Mouse (Mus musculus) retina, adult 2 months (tissue): ENCODE measurements around the gene Lgmn.

Experiments used
- DNase-seq: peaks from one replicate; pipeline ENCODE4 v3.0.0-alpha.2; 2012; ENCODE audit warnings: low read depth, low spot score

Lgmn gene

DNA sequence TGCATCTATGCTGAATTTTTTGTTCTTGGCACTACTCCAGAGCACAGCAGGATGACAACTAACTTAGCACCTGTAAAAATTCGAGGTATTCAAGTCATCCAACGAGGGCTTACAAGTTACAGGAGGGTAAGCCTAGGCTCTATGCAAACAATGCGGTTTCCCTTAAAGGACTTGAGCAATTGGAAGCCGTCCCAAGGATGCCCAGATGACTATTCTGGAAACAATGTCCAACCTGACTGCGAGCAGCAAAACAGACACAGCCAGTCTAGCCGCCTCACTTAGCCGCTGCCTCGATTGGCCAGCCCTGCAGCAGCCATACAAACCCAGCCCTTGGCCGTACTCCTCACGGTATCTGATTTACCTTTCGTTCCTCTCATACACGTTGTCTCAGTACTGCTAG is 7.4 kb downstream of the Lgmn start:
- DNase-seq, result no peak

DNA sequence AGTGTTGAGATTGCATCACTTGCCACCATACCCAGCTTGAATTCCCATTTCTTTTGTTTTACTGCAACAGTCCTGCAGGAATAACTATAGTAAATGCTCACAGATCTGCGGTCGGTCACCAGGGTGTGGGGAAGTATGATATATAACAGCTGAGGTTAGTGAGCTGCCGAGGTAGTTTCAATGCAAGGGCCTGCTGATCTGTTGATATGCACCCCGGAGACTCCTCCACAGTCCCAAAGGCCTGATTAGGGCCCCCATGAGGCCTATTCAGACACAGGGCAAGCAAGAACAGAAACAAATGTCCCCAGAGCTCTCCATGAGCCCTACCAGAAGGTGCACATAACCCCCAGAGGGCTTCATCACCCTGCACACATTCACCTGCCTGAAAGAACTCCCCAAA is 9.4 kb downstream of the Lgmn start:
- DNase-seq, result no peak

DNA sequence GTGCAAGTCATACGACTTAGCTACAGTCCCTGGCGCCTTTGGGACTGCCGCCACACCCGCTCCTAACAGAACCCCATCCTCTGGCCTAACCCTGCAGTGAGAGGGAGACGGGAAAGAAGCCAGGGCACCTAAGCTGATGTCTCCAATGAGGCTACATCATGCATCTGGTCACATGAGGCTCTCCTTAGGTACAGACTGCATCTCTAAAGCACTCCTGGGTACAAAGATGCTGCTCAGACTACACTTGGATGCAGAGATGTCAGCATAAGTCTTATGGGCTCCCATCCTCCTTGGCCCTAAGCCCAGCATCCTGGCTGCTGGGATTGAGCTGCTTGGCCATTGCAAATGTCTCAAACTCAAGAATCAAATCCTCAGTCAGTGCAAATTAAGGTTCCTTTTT is 10.0 kb downstream of the Lgmn start:
- DNase-seq, result no peak

DNA sequence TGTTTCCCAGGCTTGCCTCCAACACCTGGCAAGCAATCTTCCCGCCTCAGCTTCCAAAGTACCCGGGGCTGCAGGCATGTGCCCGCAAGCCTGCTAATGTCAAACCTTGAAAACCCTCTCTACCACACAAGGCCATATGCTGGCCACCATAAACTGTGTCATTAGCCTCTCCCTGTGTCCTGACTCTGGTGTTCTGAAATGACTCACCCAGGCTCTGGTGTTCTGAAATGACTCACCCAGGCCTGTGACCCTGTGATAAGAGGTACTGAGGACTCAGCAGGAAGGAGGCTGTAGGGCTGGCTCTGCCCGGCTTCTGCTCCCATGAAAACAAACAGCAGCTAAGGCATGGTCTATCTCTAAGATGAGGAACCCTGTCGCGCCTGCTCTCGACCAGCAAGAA is 13.3 kb downstream of the Lgmn start:
- DNase-seq, result no peak

DNA sequence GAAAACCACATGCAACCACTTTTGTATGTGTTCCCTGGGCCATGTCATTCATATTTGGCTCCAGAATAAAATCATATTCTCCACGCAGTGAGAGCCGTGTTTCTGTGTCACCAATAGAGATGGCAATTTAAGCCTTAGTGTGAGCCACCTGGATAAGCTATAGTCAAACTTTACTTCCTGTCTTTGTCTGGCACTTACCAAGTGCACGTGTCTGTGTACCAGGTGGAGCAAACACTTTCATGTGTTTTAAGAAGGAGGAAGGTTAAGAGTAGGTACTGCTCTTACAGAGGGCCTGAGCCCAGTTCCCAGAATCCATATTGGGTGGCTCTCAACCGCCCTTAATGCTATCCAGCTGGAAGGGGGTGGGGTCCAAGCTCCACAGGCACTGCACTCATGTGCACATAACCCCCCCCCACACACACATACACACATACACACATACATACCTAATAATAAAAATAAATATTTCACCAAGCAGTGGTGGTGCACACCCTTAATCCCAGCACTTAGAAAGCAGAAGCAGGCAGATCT is 14.5 kb downstream of the Lgmn start:
- DNase-seq, result no peak

DNA sequence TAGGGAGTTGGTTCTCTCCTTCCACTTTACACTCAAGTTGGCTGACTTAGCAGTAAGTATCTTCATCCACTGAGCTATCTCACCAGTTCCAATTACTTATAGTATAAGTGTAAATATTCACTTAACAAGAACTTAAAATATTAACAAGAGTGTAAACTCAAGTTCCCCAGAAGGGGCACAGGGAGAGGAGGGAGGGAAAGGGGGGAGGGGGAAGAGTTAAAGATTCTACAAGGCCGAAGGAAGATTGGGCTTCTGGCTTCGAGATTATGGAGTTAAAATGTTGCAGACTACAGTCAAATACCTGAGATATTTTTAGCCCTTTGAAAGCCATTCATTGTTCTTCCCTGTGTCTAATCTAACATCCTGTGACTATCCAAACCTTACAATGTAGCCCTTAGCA is 15.2 kb downstream of the Lgmn start:
- DNase-seq, result no peak

DNA sequence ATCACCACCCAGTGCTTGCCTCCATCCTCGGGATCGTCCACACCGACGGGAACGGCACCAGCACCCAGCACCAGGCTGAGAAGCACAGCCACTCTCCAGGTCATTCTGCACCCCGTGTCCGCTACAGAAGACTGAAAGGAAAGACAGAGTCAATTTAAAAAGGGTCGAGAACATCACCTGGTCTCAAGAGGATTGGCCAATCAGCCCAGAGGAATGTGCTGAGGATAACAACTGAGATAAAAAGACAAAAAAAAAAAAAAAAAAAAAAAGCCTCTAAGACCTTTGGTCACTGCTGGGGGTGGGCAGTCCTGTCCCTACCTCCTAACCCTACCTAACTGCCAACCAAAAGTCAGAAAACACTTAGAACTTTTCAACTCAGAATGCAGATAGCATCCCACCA is 16.0 kb downstream of the Lgmn start:
- DNase-seq, result no peak

DNA sequence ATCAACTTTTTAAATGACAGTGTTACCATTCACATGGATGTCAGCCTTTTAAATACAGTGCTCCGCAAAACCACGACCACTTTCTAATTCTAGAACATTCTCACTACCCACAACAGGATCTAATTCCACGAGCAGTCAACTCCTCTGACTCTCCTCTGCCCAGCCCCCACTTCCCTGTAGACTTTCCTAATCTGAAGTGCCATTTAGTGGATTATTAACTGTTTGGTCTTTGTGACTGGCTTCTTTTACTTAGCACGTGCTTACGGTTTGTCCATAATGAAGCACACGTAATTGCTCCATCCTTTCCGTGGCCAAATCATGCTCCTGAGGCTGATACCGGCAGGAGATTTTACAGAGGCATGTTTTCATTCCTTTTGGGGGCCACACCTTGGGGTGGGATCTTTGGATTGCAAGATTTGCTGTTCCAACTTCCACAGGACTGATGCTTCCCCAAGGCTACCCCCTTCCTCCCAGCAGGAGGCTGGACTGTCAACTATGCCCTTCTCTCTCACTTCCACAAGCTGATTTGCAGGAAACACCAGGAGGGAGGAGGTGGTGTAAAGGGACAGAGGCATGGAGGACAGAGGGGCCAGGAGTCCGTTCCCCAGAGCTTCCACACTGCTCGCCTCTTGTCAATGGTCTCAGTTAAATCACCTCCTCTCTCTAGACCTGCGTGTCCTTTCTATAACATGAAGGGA is 16.8 kb downstream of the Lgmn start:
- DNase-seq, result no peak

DNA sequence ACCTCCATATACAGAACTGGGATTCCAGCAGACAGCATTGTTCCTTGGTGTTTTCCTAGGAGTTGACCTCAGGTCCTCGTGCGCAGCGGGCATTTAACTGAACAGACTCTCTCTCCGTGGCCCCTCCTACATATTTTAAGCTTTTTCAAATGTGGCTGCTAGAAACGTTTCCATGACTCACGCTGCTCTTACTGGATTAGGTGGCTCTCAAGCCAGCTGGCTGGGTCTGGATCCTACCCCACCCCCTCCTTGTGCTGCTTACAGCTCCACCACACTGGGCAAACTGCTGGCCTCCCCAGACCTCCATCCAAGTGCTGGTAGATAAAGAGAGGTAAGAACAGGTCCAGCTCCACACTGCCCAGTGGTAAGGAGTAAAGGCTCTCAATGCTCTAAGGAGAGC is 17.5 kb downstream of the Lgmn start:
- DNase-seq, result peak; percentile 62

DNA sequence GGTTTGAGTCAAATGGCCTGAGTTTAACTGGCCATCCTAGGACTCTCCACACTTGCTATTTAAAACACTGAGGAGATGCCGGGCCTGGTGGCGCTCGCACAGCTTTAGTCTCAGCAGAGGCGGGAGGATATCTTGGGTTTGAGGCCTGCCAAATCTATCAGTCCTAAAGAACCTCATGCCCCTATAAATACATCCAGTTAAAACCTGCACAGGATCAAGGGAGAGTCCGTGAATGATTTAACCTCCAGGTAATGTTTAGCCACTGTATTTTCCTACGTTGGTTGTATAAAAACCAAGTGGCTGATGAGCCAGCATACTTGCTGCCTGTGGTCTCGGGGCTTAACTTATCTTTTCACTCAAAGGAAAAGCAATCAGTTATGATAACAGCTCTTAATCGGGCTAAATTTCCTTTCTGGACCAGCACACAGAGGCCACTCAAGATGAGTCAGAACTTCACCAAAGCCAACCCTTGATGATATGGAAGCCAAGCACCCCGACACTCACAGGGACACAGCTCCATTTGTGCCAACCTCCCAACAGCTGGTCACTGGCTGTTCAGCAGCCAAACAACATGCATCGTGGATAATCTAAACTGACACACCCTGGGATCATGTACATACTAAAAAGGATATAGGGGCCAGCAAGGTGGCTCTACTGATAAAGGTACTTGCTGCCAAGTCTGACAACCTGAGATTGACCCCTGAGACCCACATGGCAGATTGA is 19.3 kb downstream of the Lgmn start:
- DNase-seq, result no peak

DNA sequence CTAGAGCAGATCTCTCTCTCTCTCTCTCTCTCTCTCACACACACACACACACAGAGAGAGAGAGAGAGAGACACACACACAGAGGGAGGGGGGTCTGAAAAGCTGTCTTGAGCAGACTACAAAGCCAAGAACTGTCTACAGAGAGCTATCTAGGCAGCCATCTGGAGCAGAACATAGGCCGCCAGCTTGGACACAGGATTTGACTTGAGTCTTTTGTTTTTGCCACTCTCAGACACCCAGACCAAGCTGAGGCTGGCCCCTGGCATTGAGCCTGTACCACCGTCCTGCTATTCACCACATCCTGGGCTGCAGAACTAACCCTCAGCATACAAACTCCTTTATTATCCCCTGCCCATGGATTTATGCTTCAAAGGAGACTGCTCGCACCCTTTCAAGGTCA is 20.1 kb downstream of the Lgmn start:
- DNase-seq, result no peak

DNA sequence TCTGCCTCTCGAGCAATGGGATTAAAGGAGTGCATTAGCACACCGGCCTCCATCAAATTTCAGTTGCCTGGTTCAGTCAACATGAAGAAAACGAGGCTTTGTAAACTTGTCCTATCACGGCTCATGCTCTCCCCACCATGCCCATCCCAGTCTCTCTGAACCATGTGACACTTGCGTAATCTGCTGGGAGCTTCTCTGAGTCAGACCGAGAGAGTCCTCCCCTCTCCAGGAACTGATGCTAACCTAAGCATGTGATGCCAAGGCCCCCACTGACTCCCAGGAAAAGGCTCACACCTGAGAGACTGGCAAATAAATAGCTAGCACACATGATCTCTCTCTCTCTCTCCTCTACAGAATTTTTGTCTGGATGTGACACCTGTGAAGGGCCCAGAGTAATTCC is 21.9 kb downstream of the Lgmn start:
- DNase-seq, result no peak

DNA sequence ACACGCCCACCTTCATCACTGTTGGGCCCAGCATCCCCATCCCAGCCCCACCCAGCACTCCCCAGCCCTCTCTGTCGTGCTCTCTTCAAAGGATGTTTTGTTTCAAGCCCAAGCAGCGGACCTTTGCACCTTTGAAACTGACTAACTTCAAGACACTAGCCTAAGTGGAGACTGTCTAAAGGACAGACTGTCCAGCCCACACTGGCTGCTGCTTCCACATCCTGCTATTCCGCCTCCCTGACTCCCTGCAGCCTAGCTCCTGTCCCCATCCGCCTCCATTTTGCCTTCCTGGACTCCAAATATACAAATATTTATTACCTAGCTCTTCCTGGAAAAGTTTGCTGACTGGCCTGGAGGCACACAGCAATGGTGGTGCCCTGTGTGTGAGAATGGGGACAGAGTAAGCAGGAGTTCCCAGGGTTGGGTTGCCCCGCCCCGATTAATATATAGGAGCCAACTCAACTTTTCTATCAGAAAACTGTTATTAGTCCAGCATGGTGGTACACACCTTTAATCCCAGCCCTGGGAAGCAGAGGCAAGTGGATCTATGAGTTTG is 22.6 kb downstream of the Lgmn start:
- DNase-seq, result no peak

DNA sequence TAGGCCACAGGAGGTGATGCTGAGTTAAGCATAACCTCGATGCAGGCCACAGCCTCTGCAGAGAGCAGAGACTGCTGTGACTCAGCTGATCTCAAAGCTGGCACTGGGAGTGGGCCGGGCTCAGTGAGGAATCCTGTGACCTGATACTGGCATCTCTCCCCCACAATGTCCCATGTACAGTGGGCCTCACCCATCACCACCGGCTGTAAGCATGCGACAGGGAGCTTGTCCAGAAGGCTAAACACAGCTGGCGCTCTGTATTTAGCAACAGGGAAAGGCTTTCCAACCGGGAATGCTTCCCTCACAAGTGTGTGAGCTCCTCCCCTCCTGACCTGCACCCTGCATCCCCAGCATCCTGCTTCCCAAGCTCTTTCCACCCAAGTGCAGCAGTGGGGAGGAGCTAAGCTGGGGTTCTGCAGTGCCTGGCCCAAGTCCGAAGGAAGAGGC is 23.2 kb downstream of the Lgmn start:
- no peak for DNase-seq

DNA sequence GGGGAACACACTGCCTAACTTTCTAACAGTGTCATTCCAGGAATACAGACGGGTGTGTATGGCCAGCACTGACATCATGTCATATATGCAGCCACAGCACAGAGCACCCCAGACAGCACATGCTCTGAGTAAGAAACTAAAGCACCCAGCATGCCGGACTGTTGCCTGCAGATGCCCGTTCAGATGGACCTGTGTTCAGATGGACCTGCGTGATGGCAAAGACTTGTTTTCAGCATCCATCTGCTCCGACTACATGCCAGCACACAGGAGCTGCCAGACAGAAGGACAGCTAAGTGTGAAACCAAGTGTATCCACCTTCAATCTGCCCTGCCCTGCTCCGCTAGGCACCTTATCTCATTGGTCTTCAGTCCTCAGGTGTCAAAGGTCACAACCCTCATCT is 24.9 kb downstream of the Lgmn start:
- DNase-seq, result no peak

DNA sequence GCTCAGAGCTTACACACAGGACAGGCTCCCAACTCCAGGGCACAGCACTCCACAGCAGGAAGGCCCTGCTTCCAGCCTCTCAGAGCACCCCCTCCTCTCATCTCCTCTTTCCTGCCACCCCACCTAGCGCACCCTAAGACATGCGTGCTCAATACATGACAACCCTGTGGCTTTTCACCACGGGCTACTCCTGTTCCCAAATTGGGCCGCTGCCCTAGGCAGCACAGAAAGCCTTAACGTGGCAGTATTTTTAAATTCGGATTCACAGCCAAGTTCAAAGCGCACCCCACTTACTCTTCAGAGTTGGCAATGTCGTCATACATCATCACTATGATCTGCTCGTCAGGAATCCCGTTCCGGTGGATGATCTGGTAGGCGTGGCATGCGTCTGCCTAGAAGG is 26.4 kb downstream of the Lgmn start:
- no peak for DNase-seq

DNA sequence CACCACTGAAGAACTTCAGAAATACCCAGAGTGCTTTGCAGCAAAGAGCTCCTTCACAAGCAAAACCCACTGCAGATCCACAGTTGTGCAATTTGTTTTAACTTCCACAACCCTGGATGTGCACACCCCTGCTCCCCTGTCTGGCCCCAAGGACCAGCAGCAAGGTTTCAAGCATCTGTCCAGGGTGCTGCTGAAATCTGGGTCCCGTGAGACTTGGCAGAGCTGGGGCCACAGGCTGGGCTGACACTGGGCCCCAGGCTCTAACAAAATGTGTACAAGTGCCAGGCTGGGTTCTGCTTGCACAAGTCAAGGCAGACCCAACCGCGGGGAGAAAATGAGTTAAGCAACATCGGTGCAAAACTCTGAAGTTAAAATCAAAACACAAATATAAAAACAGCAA is 41.0 kb downstream of the Lgmn start:
- no peak for DNase-seq

DNA sequence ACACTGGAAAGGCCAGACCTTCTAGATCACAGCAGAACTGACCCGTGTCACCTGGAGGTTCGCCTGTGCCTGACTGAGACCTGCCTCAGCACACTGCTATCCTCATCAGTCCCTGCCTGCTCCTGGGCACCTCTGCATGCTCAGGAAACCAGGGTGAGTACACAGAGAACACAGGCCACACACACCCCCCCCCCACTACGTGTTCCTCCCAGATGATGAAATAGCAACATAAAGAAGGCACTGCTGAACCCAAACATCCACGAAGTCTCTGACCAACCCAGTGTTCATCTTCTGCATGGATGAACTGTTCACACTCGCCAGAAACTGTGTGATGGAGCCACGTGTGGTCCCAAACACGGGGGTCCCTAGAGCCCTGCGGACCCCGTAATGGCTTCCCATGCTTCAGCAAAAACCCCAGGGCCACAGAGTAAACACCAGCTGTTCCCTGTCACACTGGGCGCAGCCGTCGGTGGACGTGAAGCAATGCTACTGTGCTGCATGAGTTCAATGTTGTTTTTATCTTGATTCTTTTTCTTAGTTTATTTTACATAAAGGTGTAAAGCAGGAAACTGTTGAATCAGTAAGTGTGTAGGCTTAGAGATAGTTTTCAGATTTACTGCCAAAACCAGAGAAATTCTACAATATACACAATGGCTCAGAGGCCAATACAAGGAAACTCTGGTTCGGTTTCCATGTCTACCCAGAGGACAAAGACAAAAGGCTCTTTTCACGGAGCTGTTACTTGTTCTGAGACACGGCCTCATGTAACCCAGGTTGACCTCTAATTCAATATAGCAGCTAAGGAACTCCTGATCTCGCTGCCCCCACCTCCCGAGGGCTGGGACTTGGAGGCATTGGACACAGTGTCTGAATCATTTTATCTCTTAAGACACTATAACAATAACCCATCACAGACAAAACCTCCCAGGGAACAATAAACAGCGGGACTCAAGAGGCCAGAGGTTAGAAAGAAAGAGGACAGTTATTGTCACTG is 43.3 kb downstream of the Lgmn start:
- no peak for DNase-seq

DNA sequence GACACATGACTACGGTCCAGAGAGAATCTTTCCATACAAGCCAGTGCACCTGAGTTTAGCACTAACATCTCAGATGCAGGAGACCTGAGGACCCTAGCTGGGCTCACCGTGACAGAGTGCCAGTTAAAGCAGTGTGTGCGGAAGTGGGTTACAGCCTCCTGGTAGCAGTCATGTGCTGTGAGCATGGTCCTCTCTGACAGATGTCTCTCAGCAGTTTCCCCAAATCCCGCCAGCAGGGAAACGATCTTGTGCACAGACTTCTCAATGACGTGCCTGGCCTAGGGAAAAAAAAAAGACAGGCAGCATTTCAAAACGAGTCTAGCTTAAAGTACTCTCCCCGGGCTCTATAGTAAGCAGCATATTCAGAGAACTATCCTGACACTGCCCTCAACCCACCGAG is 44.1 kb downstream of the Lgmn start:
- DNase-seq, result no peak

DNA sequence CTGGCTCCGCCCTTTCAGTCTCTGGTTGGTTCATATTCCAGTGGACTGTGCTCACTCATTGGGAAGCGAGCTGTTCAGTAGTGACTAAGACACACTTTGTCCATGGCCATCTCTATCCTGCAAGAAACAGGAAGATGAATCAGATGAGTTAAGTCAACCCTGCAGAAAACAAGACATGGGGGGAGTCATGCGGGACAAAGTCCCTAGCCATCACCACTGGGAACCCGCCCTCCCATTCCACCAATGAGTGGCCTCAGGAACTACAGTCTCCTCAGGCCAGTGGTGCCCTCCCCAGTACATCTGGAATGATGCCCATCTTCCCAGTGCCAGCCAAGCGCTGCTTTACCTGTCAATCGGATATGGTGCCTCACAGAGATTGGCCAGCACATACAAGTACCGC is 45.1 kb downstream of the Lgmn start:
- no peak for DNase-seq

DNA sequence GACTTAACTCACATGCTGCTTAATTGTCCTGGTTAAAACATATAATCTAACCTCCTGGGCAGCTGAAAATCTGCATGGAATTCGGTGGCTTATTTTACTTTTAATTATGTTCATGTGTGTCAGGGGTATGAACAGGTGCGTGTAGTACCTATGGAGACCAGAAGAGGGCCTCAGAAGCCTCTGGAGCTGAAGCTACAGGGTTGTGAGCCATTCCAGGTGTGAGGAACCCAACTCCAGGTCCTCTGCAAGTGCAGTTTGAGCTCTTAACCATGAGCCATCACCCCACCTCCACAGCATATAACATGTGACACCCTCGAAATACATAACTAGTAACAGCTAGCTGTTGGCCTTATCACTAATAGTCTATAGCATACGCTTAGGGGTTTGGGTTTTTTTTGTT is 47.6 kb downstream of the Lgmn start:
- DNase-seq, result no peak

DNA sequence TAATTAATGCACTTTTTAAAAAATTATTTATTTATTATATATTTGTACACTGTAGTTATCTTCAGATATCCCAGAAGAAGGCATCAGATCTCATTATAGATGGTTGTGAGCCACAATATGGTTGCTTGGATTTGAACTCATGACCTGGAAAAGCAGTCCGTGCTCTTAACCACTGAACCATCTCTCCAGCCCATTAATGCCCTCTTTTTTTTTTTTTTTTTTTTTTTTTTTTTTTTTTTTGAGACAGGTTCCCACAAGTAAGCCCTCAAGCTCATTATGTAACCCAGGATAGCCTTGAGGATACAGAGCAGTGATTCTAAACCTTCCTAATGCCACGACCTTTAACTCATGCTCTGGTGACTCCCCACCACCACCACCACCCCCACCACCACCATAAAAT is 48.5 kb downstream of the Lgmn start:
- no peak for DNase-seq
